Mouse (Mus musculus) brain, embryonic 18.5 days (tissue): ENCODE data around the gene Iqcf4.

Experiments used
- DNase-seq: peaks from one replicate; pipeline ENCODE4 v3.0.0-alpha.2; 2012; ENCODE audit warnings: low read depth, low spot score

Iqcf4 gene

DNA sequence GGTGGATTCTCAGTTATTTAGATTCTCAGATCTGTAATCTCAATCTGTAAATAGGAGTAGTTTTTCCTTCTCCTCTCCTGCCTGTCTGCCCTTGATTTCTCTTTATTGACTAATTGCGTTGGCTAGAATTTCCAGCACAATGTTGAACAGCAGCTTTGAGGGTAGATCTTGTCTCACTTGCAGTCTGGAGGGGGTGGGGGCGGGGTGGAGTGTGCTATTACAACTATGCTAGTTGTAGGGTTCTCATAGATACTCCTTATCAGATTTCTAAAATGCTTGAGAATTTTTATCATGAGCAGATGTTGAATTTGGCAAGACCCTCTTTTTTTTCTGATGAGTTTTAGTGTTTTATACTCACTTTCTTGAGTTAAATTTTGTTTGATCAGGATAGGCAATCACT lies 51.4 kb downstream of the Iqcf4 start:
- no peak for DNase-seq
